Mouse (Mus musculus) hindbrain, embryonic 13.5 days (tissue): ENCODE measurements around the gene Tm9sf4. TPM values are rescaled to one million over a fixed set of nuclear protein-coding genes. Genes with fewer than 3 reads are reported as not detected.

ENCODE experiments used
- ATAC-seq: fragments of 200-750 bp; cut with Nextera tagmentation; 2 replicates; pipeline ENCODE4 v1.8.0; 2017; ENCODE audit warnings: moderate TSS enrichment; ENCODE audit not compliant: low FRiP score
- H3K27ac ChIP-seq: fragments of 300-500 bp; sonication (generic); 2 replicates; pipeline ENCODE4 v1.5.1; 2015; ENCODE audit warnings: inconsistent platforms, mild to moderate bottlenecking, moderate library complexity
- H3K27me3 ChIP-seq: fragments of 300-500 bp; sonication (generic); 2 replicates; pipeline ENCODE4 v1.6.1; 2015; ENCODE audit warnings: mild to moderate bottlenecking, inconsistent platforms
- H3K36me3 ChIP-seq: fragments of 300-500 bp; sonication (generic); 2 replicates; pipeline ENCODE4 v1.6.1; 2015; ENCODE audit warnings: mild to moderate bottlenecking, inconsistent platforms
- H3K4me1 ChIP-seq: fragments of 300-500 bp; sonication (generic); replicated peaks from 2 replicates; pipeline ENCODE4 v1.6.1; 2015; ENCODE audit warnings: inconsistent platforms
- H3K4me2 ChIP-seq: fragments of 300-500 bp; sonication (generic); 2 replicates; pipeline ENCODE4 v1.6.1; 2015; ENCODE audit warnings: inconsistent platforms, mild to moderate bottlenecking, moderate library complexity
- H3K4me3 ChIP-seq: fragments of 300-500 bp; sonication (generic); 2 replicates; pipeline ENCODE4 v1.5.1; 2015; ENCODE audit warnings: mild to moderate bottlenecking, inconsistent platforms
- H3K9ac ChIP-seq: fragments of 300-500 bp; sonication (generic); 2 replicates; pipeline ENCODE4 v1.6.1; 2015; ENCODE audit warnings: mild to moderate bottlenecking, inconsistent platforms
- H3K9me3 ChIP-seq: fragments of 300-500 bp; sonication (generic); 2 replicates; pipeline ENCODE4 v1.6.1; 2016; ENCODE audit warnings: inconsistent platforms
- WGBS: fragments of 180-500 bp; shearing (Covaris S2); methylation state at CpG from one replicate; pipeline ENCODE4 v1.1.7; 2015; 5-methylcytosine and 5-hydroxymethylcytosine counted together
- polyA plus RNA-seq: library from polyadenylated mRNA; unstranded; fragments of >200 nt; fragmentation: Nextera tagmentation; extraction: Ambion mirVana; gene quantifications from 2 replicates; pipeline ENCODE4 v1.2.1, GENCODE M21; 2015

Gene Tm9sf4
- 77.2 and 79.3 TPM in 2 replicates for polyA plus RNA-seq

DNA sequence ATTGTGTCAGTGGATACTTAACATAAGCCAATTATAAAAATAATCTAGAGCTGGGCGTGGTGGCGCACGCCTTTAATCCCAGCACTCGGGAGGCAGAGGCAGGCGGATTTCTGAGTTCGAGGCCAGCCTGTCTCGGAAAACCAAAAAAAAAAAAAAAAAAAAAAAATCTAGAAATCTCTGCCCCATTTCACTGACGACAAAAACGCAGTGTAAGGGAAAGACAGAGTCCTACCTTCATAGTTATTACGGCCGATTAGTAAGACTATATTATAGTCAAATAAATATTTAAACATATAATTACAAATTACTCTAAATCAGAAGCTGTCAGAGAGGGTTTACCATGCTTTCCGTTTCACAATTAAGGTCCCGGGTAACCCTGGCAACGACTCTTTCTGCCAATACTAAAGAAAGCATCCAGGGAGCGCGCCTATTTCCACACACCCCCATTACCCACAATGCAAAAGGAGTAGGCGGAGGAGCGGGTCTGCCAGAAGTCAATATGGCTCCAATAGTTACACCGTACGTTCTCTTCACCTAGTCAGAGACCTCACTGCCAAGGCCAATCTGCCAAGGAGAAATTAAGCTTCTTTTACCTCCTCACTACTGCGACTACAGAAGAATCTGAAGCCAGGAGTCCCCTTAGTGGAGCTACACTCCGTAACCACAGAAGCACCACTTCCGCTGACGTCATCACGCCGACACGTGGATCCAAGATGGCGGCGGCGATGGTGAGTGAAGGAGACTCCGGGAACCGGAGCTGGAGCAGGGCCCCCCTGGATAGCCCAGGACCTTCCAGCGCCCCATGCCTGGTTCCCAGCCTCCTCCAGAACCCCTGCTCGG is at the start of gene Tm9sf4:
TSS of gene Tm9sf4 (plus strand) at position 460 of the 840 bp plus-strand sequence.
- peak; percentile 95 for ATAC-seq
- H3K4me1 ChIP-seq: peaks cover 18% of the 10 kb centered on the region
- H3K9ac ChIP-seq: peak within 1 kb of the TSS; percentile 92
- H3K4me3 ChIP-seq: peak within 1 kb of the TSS; percentile 88
- no peaks in the 10 kb centered on the region for H3K27me3 ChIP-seq
- H3K4me2 ChIP-seq: peak within 1 kb of the TSS; percentile 97
- 11% methylated on average over 34 of the region's 34 CpGs for WGBS
- no peaks in the 10 kb centered on the region for H3K36me3 ChIP-seq
- H3K9me3 ChIP-seq: no peaks in the 10 kb centered on the region
- H3K27ac ChIP-seq: peak within 1 kb of the TSS; percentile 95

DNA sequence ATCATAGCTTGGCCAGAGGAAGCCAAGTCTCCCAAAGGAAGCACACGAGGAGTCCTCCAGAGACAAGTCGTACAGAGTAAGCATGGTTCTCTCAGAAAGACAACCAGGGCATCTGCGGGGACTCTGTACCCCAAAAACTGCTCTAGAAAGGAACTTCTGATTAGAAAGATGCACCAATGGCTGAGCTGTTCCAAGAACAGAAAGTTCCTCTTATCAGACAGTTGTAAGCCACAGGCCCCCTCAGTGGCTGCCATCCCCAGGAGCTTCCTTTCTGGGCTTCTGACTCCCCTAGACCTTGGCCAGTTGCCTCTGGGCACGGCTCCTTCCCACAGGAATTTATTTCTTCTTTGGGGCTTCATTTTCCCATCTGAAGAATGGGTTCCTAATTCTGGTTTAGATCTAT is 45.4 kb upstream of the Tm9sf4 start:
- H3K9me3 ChIP-seq: no peaks in the 10 kb centered on the region
- H3K9ac ChIP-seq: no peak overlapping the region
- H3K36me3 ChIP-seq: no peaks in the 10 kb centered on the region
- H3K4me3 ChIP-seq: no peak overlapping the region
- H3K27me3 ChIP-seq: peaks cover 12% of the 10 kb centered on the region
- no peak for ATAC-seq
- WGBS: 90% methylated on average over 4 of the region's 4 CpGs
- no peak overlapping the region for H3K4me2 ChIP-seq
- H3K27ac ChIP-seq: no peak overlapping the region
- H3K4me1 ChIP-seq: no peaks in the 10 kb centered on the region

GRCm38 (mm10) chr2:153117051-153117486 is 44.0 kb upstream of the Tm9sf4 start:
- Histone ChIP-seq H3K4me2 (no peak overlapping the region), H3K9ac (no peak overlapping the region), H3K4me1 (no peaks in the 10 kb centered on the region), H3K27me3 (no peaks in the 10 kb centered on the region), H3K36me3 (no peaks in the 10 kb centered on the region), H3K9me3 (no peaks in the 10 kb centered on the region), H3K27ac (no peak overlapping the region), H3K4me3 (no peak overlapping the region)
- ATAC-seq: no peak
- whole genome bisulfite sequencing: 87% methylated on average over 7 of the region's 7 CpGs

GRCm38 (mm10) chr2:153119488-153119887 is 41.6 kb upstream of the Tm9sf4 start:
- Histone ChIP-seq H3K9me3 (no peaks in the 10 kb centered on the region), H3K27me3 (no peaks in the 10 kb centered on the region), H3K9ac (no peak overlapping the region), H3K27ac (no peak overlapping the region), H3K4me2 (no peak overlapping the region), H3K4me1 (no peaks in the 10 kb centered on the region), H3K36me3 (no peaks in the 10 kb centered on the region), H3K4me3 (no peak overlapping the region)
- WGBS: 91% methylated on average over 6 of the region's 6 CpGs
- no peak for ATAC-seq

- 72% methylated on average over 8 of the region's 8 CpGs for WGBS
- H3K4me3 ChIP-seq: no peak overlapping the region
- H3K27ac ChIP-seq: no peak overlapping the region
- no peak overlapping the region for H3K4me2 ChIP-seq
- no peaks in the 10 kb centered on the region for H3K9me3 ChIP-seq
- ATAC-seq: no peak
- no peak overlapping the region for H3K9ac ChIP-seq
- H3K4me1 ChIP-seq: no peaks in the 10 kb centered on the region
- no peaks in the 10 kb centered on the region for H3K27me3 ChIP-seq
- H3K36me3 ChIP-seq: no peaks in the 10 kb centered on the region
These were observed 41.0 kb upstream of the Tm9sf4 start for GRCm38 (mm10) chr2:153120126-153120525.

DNA sequence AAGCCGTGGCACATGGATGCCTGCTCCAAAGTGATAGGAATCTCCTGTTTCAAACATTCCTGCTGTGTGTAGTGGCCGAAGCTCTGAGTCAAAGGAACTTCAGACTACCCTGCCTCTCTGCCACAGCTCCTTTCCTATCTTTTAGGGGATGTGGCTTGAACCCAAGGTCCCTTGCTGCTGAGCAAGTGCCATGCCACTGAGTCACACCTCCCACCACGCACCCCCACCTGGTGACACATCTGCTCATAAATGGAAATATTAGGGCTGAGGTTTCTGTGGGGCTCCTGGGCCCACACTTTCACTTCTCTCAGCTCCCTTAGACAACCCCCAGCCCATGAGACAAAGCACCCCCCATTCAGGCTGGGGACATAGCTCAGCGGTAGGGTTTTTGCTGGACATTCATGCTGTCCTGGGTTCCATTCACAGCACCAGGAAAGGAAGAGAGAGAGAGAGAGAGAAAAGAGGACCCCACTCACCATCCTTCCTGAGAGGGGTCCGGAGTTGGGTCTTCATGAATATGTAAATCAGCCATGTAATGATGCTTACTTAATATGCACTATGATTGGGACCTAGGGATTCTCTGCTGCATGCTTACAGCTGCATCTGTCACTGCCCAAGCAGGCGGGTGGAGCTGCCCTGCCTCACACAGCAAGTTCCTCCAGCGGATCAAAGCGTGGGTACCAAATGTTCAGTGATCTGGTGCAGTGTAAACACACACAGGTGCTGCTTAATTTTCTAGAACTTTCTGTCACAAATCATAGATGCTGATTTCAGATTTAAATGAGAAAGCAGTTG is 39.1 kb upstream of the Tm9sf4 start:
- Histone ChIP-seq H3K27me3 (0 out of 2 replicates have a peak, but pooled peaks cover 4% of the 10 kb centered on the region), H3K27ac (no peak overlapping the region), H3K36me3 (no peaks in the 10 kb centered on the region), H3K4me3 (no peak overlapping the region), H3K4me1 (no peaks in the 10 kb centered on the region), H3K9ac (no peak overlapping the region), H3K4me2 (no peak overlapping the region), H3K9me3 (no peaks in the 10 kb centered on the region)
- no peak for ATAC-seq
- WGBS: 67% methylated on average over 8 of the region's 8 CpGs

DNA sequence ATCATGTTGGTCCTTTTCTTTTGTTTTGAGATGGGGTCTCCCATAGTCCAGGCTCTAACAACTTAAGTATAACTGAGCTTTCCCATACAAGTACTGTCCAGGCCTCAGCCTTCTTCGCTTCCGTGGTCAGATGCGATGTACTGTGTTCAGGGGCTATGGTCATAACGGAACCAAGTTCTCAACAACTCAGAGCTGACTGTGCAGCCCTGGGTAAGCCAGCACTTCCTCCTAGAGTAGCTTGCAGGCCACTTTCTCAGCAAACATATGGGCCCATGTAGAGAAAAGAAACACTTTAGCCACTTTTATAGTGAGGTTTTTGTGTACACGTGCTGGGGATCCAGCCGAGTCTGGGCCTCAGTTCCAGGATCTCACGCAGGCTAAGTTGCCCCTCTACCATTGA is 38.4 kb upstream of the Tm9sf4 start:
- Histone ChIP-seq H3K4me3 (no peak overlapping the region), H3K27ac (no peak overlapping the region), H3K9ac (no peak overlapping the region), H3K4me1 (no peaks in the 10 kb centered on the region), H3K36me3 (no peaks in the 10 kb centered on the region), H3K27me3 (0 out of 2 replicates have a peak, but pooled peaks cover 4% of the 10 kb centered on the region), H3K9me3 (no peaks in the 10 kb centered on the region), H3K4me2 (no peak overlapping the region)
- 90% methylated on average over 7 of the region's 7 CpGs for WGBS
- ATAC-seq: no peak

DNA sequence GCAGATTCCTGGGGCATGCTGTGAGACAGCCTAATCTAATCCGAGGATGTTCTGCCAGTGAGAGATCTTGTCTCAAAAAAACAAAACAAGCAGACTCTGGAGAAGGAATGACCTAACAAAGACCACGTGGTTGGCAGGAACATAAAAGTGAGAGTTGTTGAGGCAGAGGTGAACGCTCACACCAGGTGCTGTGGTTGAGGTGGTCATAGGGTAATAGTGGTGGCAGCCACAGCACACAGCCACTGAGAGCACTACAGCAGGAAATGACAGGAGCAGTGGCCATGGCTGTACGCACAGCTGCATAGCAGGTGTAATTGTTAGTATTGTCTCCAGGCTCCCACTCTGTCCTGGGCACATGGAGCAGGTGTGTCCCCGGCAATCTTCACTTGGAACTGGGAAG is 35.2 kb upstream of the Tm9sf4 start:
- H3K9ac ChIP-seq: no peak overlapping the region
- no peak overlapping the region for H3K4me3 ChIP-seq
- H3K4me2 ChIP-seq: no peak overlapping the region
- ATAC-seq: no peak
- no peaks in the 10 kb centered on the region for H3K9me3 ChIP-seq
- 65% methylated on average over 5 of the region's 5 CpGs for WGBS
- no peak overlapping the region for H3K27ac ChIP-seq
- H3K36me3 ChIP-seq: no peaks in the 10 kb centered on the region
- no peaks in the 10 kb centered on the region for H3K4me1 ChIP-seq
- 0 out of 2 replicates have a peak, but pooled peaks cover 4% of the 10 kb centered on the region for H3K27me3 ChIP-seq

- 25% methylated on average over 6 of the region's 6 CpGs for WGBS
- H3K4me3 ChIP-seq: no peak overlapping the region
- H3K9me3 ChIP-seq: no peaks in the 10 kb centered on the region
- H3K36me3 ChIP-seq: no peaks in the 10 kb centered on the region
- no peak overlapping the region for H3K4me2 ChIP-seq
- H3K27me3 ChIP-seq: 0 out of 2 replicates have a peak, but pooled peaks cover 4% of the 10 kb centered on the region
- no peak overlapping the region for H3K9ac ChIP-seq
- H3K27ac ChIP-seq: no peak overlapping the region
- no peaks in the 10 kb centered on the region for H3K4me1 ChIP-seq
- no peak for ATAC-seq
These were observed 30.1 kb upstream of the Tm9sf4 start for GRCm38 (mm10) chr2:153131019-153131418.

- WGBS: 44% methylated on average over 5 of the region's 5 CpGs
- ATAC-seq: no peak
- no peaks in the 10 kb centered on the region for H3K27me3 ChIP-seq
- no peaks in the 10 kb centered on the region for H3K36me3 ChIP-seq
- H3K4me2 ChIP-seq: no peak overlapping the region
- no peak overlapping the region for H3K4me3 ChIP-seq
- H3K4me1 ChIP-seq: no peaks in the 10 kb centered on the region
- H3K9me3 ChIP-seq: no peaks in the 10 kb centered on the region
- no peak overlapping the region for H3K9ac ChIP-seq
- no peak overlapping the region for H3K27ac ChIP-seq
These were observed 26.9 kb upstream of the Tm9sf4 start for GRCm38 (mm10) chr2:153134237-153134636.

DNA sequence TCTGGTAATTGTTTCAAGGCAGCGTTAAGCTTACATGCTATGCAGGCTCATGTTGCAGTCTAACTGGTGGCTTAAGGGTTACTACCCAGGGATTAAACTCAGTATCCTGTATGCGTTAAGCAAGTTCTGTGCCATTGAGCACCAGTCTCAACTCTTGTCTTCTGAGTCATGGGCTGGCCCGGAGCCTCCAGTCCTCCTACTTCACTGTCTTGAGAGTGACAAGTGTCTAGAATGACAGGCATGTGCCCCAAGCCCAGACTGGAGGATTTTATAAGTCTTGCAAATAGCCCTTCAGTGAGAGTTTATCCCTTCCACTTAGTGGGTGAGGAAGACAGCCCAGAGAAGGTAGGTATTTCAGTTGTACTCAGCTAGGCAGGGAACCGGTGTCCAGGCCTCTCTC is 24.9 kb upstream of the Tm9sf4 start:
- 74% methylated on average over 4 of the region's 4 CpGs for WGBS
- H3K36me3 ChIP-seq: no peaks in the 10 kb centered on the region
- no peak overlapping the region for H3K4me3 ChIP-seq
- H3K9ac ChIP-seq: no peak overlapping the region
- H3K27ac ChIP-seq: no peak overlapping the region
- no peak overlapping the region for H3K4me2 ChIP-seq
- no peaks in the 10 kb centered on the region for H3K9me3 ChIP-seq
- ATAC-seq: no peak
- H3K4me1 ChIP-seq: no peaks in the 10 kb centered on the region
- no peaks in the 10 kb centered on the region for H3K27me3 ChIP-seq

GRCm38 (mm10) chr2:153139158-153139557 is 21.9 kb upstream of the Tm9sf4 start:
- no peaks in the 10 kb centered on the region for H3K9me3 ChIP-seq
- no peak overlapping the region for H3K4me3 ChIP-seq
- 87% methylated on average over 7 of the region's 7 CpGs for WGBS
- H3K27ac ChIP-seq: no peak overlapping the region
- no peak for ATAC-seq
- no peak overlapping the region for H3K4me2 ChIP-seq
- H3K36me3 ChIP-seq: no peaks in the 10 kb centered on the region
- H3K9ac ChIP-seq: no peak overlapping the region
- no peaks in the 10 kb centered on the region for H3K27me3 ChIP-seq
- peaks cover 4% of the 10 kb centered on the region; the same call in 1 of the 2 replicates for H3K4me1 ChIP-seq
